Mouse (Mus musculus): ENCODE data around the gene Actl10. TPM values are rescaled to one million over a fixed set of nuclear protein-coding genes. Genes with fewer than 3 reads are reported as not detected.

Actl10 gene
- polyA plus RNA-seq, 1 experiment from 2014 or later = 0.15 TPM

DNA sequence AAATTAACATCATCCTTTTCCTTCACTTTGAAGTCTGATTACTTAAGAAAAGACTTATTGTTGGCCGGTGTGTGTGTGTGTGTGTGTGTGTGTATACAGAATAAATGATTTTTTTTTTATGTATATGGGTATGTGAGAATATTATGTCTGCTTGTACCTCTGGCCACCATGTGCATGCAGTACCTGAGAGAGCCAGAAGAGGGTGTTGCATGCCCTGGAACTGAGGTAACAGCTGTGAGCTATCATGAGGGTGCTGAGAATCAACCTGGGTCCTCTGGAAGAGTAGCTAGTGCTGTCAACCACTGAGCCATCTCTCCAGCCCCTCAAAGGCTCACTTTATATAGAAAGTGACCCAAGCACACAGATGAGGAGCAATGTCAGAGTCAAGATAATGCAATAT lies 29.8 kb downstream of the Actl10 start:
- Histone ChIP-seq H3K9ac (no peak overlapping the region), H3K27ac (ENCODE audit: poor library complexity, severe bottlenecking) (no peak overlapping the region), H3K36me3 (peaks cover 1% of the 10 kb centered on the region; the same call in 1 of the 2 replicates), H3K9me3 (replicated peaks) (0 out of 2 replicates have a peak, but pooled peaks cover 1% of the 10 kb centered on the region), H3K4me2 (no peak overlapping the region), H3K4me3 (no peak overlapping the region), H3K4me1 (replicated peaks) (peaks cover 20% of the 10 kb centered on the region), H3K27me3 (replicated peaks) (no peaks in the 10 kb centered on the region)
- WGBS = 90% methylated on average over 1 of the region's 1 CpGs
- ATAC-seq (ENCODE audit: insufficient number of reproducible peaks, low FRiP score) = no peak

- Histone ChIP-seq H3K27me3 (replicated peaks) (no peaks in the 10 kb centered on the region), H3K36me3 (peaks cover 9% of the 10 kb centered on the region), H3K9me3 (replicated peaks) (0 out of 2 replicates have a peak, but pooled peaks cover 4% of the 10 kb centered on the region), H3K4me1 (replicated peaks) (peaks cover 21% of the 10 kb centered on the region), H3K4me2 (0 out of 2 replicates have a peak overlapping the region, but pooled peaks have one; percentile 8), H3K27ac (ENCODE audit: poor library complexity, severe bottlenecking) (no peak overlapping the region), H3K4me3 (no peak overlapping the region), H3K9ac (no peak overlapping the region)
- no peak for ATAC-seq (ENCODE audit: insufficient number of reproducible peaks, low FRiP score)
- 44% methylated on average over 15 of the region's 15 CpGs for WGBS
Observed at GRCm38 (mm10) chr2:154583906-154584872, 32.6 kb downstream of the Actl10 start.

DNA sequence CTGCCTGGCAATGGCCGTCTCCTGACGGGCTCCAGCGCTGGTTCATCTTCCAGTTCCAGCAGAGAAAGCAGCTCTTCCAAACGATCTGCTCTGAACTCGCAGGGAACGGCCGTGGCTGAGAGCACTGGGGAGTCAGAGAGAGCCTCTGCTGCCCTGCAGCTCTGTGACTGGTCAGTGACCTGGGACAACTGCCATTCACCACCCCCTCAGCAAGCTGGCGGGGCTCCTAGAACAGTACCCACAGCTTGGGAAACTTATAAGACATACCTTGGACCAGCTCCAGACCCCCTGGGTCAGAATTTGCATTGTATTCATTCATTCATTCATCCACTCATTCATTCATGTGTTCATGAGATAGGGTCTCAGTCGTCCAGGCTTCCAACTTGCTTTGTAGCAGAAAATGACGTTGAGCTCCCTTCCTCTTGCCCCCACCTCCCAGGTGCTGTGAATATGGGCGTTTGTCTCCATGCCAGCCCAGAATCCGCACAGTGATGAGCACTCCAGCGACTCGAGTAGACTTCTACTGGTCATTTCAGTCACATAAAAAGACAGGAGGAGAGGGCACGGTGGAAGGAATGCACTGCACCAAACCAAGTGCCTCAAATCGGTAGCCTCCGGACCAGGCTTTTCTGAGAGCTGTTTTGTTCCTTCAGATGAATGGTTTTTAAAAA lies 33.5 kb downstream of the Actl10 start:
- 60% methylated on average over 17 of the region's 17 CpGs for WGBS

DNA sequence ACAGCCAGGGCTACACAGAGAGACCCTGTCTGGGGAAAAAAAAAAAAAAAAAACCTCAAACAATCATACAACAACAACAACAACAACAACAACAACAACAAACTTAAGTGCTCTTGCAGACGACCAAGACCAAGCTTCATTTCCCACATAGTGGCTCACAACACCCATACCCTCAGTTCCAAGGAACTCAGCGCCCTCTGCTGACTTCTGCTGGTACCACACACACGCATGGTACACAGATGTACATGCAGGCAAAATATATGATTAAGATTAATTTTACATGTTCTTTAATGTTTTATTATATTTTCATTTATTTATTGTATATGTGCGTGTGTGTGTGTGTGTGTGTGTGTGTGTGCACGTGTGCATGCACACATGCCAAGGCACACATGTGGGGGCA lies 34.8 kb downstream of the Actl10 start:
- Histone ChIP-seq H3K27ac (ENCODE audit: poor library complexity, severe bottlenecking) (no peak overlapping the region), H3K9ac (no peak overlapping the region), H3K27me3 (replicated peaks) (no peaks in the 10 kb centered on the region), H3K4me1 (replicated peaks) (peaks cover 21% of the 10 kb centered on the region), H3K9me3 (replicated peaks) (0 out of 2 replicates have a peak, but pooled peaks cover 4% of the 10 kb centered on the region), H3K36me3 (peaks cover 9% of the 10 kb centered on the region), H3K4me2 (no peak overlapping the region), H3K4me3 (no peak overlapping the region)
- WGBS = 73% methylated on average over 5 of the region's 5 CpGs
- ATAC-seq (ENCODE audit: insufficient number of reproducible peaks, low FRiP score) = no peak

More for the DNA sequence above, 33.5 kb downstream of the Actl10 start:
- ATAC-seq (ENCODE audit: insufficient number of reproducible peaks, low FRiP score) = no peak
- peaks cover 9% of the 10 kb centered on the region for H3K36me3 ChIP-seq
- H3K9me3 ChIP-seq (replicated peaks) = 0 out of 2 replicates have a peak, but pooled peaks cover 4% of the 10 kb centered on the region
- H3K9ac ChIP-seq = no peak overlapping the region
- no peak overlapping the region for H3K4me3 ChIP-seq
- H3K4me2 ChIP-seq = 0 out of 2 replicates have a peak overlapping the region, but pooled peaks have one; percentile 8
- no peaks in the 10 kb centered on the region for H3K27me3 ChIP-seq (replicated peaks)
- H3K27ac ChIP-seq (ENCODE audit: poor library complexity, severe bottlenecking) = no peak overlapping the region
- peaks cover 21% of the 10 kb centered on the region for H3K4me1 ChIP-seq (replicated peaks)

DNA sequence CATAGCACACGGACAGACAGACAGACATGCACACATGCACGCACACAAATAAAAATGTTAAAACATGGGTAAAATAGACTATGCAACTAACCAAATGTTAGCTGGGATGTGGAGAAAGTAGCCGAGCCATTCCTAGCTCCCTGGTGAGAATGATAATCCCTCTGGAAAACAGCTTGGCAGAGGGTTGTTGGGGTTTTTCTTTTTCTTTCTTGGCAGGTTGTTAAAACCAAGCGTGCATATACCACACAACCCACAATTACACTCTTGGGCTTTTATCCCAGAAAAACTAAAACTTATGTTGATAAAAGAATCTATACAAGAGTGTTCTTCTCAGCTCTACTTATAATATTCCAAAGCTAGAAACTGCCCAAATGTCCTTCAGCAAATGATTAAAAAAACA lies 37.5 kb downstream of the Actl10 start:
- Histone ChIP-seq H3K4me2 (no peak overlapping the region), H3K4me1 (replicated peaks) (peaks cover 18% of the 10 kb centered on the region), H3K9me3 (replicated peaks) (peaks cover 10% of the 10 kb centered on the region), H3K27me3 (replicated peaks) (no peaks in the 10 kb centered on the region), H3K4me3 (no peak overlapping the region), H3K27ac (ENCODE audit: poor library complexity, severe bottlenecking) (no peak overlapping the region), H3K36me3 (peaks cover 19% of the 10 kb centered on the region), H3K9ac (no peak overlapping the region)
- no peak for ATAC-seq (ENCODE audit: insufficient number of reproducible peaks, low FRiP score)
- 81% methylated on average over 4 of the region's 4 CpGs for WGBS

GRCm38 (mm10) chr2:154591239-154591638 lies 39.7 kb downstream of the Actl10 start:
- whole genome bisulfite sequencing = 93% methylated on average over 3 of the region's 3 CpGs
- no peak for ATAC-seq (ENCODE audit: insufficient number of reproducible peaks, low FRiP score)

GRCm38 (mm10) chr2:154593025-154593424 lies 41.4 kb downstream of the Actl10 start:
- no peak overlapping the region for H3K9ac ChIP-seq
- H3K9me3 ChIP-seq (replicated peaks) = peaks cover 6% of the 10 kb centered on the region
- ATAC-seq (ENCODE audit: insufficient number of reproducible peaks, low FRiP score) = no peak
- no peaks in the 10 kb centered on the region for H3K27me3 ChIP-seq (replicated peaks)
- peaks cover 21% of the 10 kb centered on the region for H3K36me3 ChIP-seq
- 0 out of 2 replicates have a peak, but pooled peaks cover 4% of the 10 kb centered on the region for H3K4me1 ChIP-seq (replicated peaks)
- no peak overlapping the region for H3K4me3 ChIP-seq
- 68% methylated on average over 3 of the region's 3 CpGs for WGBS
- H3K27ac ChIP-seq (ENCODE audit: poor library complexity, severe bottlenecking) = no peak overlapping the region
- H3K4me2 ChIP-seq = no peak overlapping the region

More at GRCm38 (mm10) chr2:154591239-154591638, 39.7 kb downstream of the Actl10 start:
- H3K27me3 ChIP-seq (replicated peaks) = no peaks in the 10 kb centered on the region
- peaks cover 10% of the 10 kb centered on the region for H3K9me3 ChIP-seq (replicated peaks)
- no peak overlapping the region for H3K9ac ChIP-seq
- H3K36me3 ChIP-seq = peaks cover 30% of the 10 kb centered on the region
- no peak overlapping the region for H3K4me2 ChIP-seq
- no peak overlapping the region for H3K27ac ChIP-seq (ENCODE audit: poor library complexity, severe bottlenecking)
- 0 out of 2 replicates have a peak, but pooled peaks cover 4% of the 10 kb centered on the region for H3K4me1 ChIP-seq (replicated peaks)
- no peak overlapping the region for H3K4me3 ChIP-seq

DNA sequence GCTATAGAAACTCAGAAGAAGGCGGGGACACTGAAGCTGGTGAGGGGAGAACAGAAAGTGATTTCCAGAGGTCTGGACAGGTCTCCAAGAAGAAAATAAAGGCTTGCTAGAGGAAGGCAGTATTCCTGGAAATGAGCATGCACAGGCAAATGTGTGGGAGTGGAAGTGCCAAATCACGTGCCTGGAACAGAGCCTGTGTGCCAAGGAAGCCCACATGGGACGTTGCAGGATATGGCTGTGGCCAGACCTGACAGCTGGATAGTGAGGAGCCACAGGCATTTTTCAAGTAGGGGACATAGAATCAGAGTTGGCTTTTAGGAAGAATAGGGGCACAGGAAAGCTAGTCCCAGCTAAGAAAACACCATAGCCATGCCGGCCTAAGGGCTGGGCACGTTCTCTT lies 44.2 kb downstream of the Actl10 start:
- Histone ChIP-seq H3K4me2 (no peak overlapping the region), H3K9me3 (replicated peaks) (peaks cover 6% of the 10 kb centered on the region), H3K4me3 (no peak overlapping the region), H3K36me3 (peaks cover 21% of the 10 kb centered on the region), H3K27ac (ENCODE audit: poor library complexity, severe bottlenecking) (no peak overlapping the region), H3K9ac (no peak overlapping the region), H3K4me1 (replicated peaks) (0 out of 2 replicates have a peak, but pooled peaks cover 3% of the 10 kb centered on the region), H3K27me3 (replicated peaks) (no peaks in the 10 kb centered on the region)
- 80% methylated on average over 5 of the region's 5 CpGs for WGBS
- ATAC-seq (ENCODE audit: insufficient number of reproducible peaks, low FRiP score) = no peak

DNA sequence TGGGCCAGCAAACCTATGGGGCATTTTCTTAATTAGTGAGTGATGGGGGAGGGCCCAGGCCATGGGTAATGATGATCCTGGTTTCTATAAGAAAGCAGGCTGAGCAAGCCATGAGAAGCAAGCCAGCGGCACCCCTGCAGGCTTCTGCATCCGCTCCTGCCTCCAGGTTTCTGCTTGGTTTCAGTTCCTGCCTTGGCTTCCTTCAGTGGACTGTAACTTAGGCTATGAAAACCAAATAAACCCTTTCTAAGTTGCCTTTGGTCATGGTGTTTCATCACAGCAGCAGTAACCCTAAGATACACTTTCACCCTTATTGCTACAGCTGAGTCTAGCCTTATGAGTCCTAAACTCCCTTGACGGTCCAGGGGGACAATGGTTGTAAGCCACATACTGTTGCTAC lies 45.8 kb downstream of the Actl10 start:
- no peak for ATAC-seq (ENCODE audit: insufficient number of reproducible peaks, low FRiP score)
- H3K4me1 ChIP-seq (replicated peaks) = 0 out of 2 replicates have a peak, but pooled peaks cover 4% of the 10 kb centered on the region
- peaks cover 21% of the 10 kb centered on the region for H3K36me3 ChIP-seq
- H3K27ac ChIP-seq (ENCODE audit: poor library complexity, severe bottlenecking) = no peak overlapping the region
- peaks cover 6% of the 10 kb centered on the region for H3K9me3 ChIP-seq (replicated peaks)
- 79% methylated on average over 3 of the region's 3 CpGs for WGBS
- no peak overlapping the region for H3K4me2 ChIP-seq
- no peaks in the 10 kb centered on the region for H3K27me3 ChIP-seq (replicated peaks)
- H3K9ac ChIP-seq = no peak overlapping the region
- no peak overlapping the region for H3K4me3 ChIP-seq

- H3K27ac ChIP-seq (ENCODE audit: poor library complexity, severe bottlenecking) = no peak overlapping the region
- no peak overlapping the region for H3K4me2 ChIP-seq
- H3K27me3 ChIP-seq (replicated peaks) = no peaks in the 10 kb centered on the region
- H3K9me3 ChIP-seq (replicated peaks) = no peaks in the 10 kb centered on the region
- no peak overlapping the region for H3K4me3 ChIP-seq
- H3K9ac ChIP-seq = no peak overlapping the region
- ATAC-seq (ENCODE audit: insufficient number of reproducible peaks, low FRiP score) = no peak
- 0 out of 2 replicates have a peak, but pooled peaks cover 13% of the 10 kb centered on the region for H3K4me1 ChIP-seq (replicated peaks)
- H3K36me3 ChIP-seq = peaks cover 3% of the 10 kb centered on the region; the same call in 1 of the 2 replicates
- 65% methylated on average over 6 of the region's 6 CpGs for WGBS
Observed at GRCm38 (mm10) chr2:154600586-154600985, 49.0 kb downstream of the Actl10 start.

DNA sequence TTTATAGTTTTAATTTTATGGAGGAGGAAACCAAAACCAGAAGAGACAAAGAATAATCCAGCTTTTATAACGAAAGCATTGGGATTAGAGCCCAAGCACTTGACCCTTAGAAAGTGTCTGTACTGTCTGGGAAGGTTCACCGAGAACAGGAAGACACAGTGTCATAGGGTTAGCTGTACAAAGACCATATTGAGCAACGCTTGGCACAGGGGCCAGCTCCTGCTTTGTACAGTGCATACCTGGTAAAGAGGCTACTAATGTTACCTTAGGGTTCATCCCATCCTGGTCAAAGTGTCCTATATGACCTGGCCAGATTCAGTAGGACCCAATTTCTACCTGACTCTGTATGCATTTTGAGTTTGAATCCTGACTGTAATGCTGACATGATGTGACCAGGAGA lies 49.7 kb downstream of the Actl10 start:
- H3K36me3 ChIP-seq = no peaks in the 10 kb centered on the region
- no peak overlapping the region for H3K9ac ChIP-seq
- H3K27me3 ChIP-seq (replicated peaks) = no peaks in the 10 kb centered on the region
- no peak for ATAC-seq (ENCODE audit: insufficient number of reproducible peaks, low FRiP score)
- H3K4me1 ChIP-seq (replicated peaks) = 0 out of 2 replicates have a peak, but pooled peaks cover 13% of the 10 kb centered on the region
- 73% methylated on average over 3 of the region's 3 CpGs for WGBS
- no peak overlapping the region for H3K4me3 ChIP-seq
- no peaks in the 10 kb centered on the region for H3K9me3 ChIP-seq (replicated peaks)
- no peak overlapping the region for H3K4me2 ChIP-seq
- H3K27ac ChIP-seq (ENCODE audit: poor library complexity, severe bottlenecking) = no peak overlapping the region
